Mouse (Mus musculus) splenic B cell, adult 2 months (primary cell): ENCODE results near the gene Nes.
A peak's percentile ranks its signal among the peaks of the same experiment; 100 is the strongest.

ENCODE experiments used
- DNase-seq: peaks from one replicate; pipeline ENCODE4 v3.0.0-alpha.2; 2011; ENCODE audit warnings: low read depth, low spot score
- H3K27me3 ChIP-seq: 2 replicates; pipeline ENCODE4 v1.6.1; 2012; ENCODE audit warnings: mild to moderate bottlenecking, low read length, moderate library complexity, mixed read lengths; ENCODE audit not compliant: control insufficient read depth, poor library complexity, insufficient read depth, severe bottlenecking
- H3K36me3 ChIP-seq: 2 replicates; pipeline ENCODE4 v1.6.1; 2012; ENCODE audit warnings: mild to moderate bottlenecking, low read length, moderate library complexity, mixed read lengths; ENCODE audit not compliant: control insufficient read depth, poor library complexity, insufficient read depth, severe bottlenecking

The Nes gene

GRCm38 (mm10) chr3:88000181-88000580 lies 29.3 kb downstream of the Nes start, which contains the start of gene Bcan:
Gene Bcan (minus strand): TSS chr3:88000230.
- no peak for DNase-seq
- Histone ChIP-seq H3K27me3 (no peaks in the 10 kb centered on the region; the same call in 1 of the 2 replicates), H3K36me3 (no peaks in the 10 kb centered on the region)

GRCm38 (mm10) chr3:88000816-88001595 lies 30.1 kb downstream of the Nes start:
- Histone ChIP-seq H3K27me3 (no peaks in the 10 kb centered on the region; the same call in 1 of the 2 replicates), H3K36me3 (no peaks in the 10 kb centered on the region)
- DNase-seq: no peak

GRCm38 (mm10) chr3:88002291-88002976 lies 31.6 kb downstream of the Nes start:
- H3K27me3 ChIP-seq: no peaks in the 10 kb centered on the region; the same call in 1 of the 2 replicates
- H3K36me3 ChIP-seq: no peaks in the 10 kb centered on the region
- no peak for DNase-seq

DNA sequence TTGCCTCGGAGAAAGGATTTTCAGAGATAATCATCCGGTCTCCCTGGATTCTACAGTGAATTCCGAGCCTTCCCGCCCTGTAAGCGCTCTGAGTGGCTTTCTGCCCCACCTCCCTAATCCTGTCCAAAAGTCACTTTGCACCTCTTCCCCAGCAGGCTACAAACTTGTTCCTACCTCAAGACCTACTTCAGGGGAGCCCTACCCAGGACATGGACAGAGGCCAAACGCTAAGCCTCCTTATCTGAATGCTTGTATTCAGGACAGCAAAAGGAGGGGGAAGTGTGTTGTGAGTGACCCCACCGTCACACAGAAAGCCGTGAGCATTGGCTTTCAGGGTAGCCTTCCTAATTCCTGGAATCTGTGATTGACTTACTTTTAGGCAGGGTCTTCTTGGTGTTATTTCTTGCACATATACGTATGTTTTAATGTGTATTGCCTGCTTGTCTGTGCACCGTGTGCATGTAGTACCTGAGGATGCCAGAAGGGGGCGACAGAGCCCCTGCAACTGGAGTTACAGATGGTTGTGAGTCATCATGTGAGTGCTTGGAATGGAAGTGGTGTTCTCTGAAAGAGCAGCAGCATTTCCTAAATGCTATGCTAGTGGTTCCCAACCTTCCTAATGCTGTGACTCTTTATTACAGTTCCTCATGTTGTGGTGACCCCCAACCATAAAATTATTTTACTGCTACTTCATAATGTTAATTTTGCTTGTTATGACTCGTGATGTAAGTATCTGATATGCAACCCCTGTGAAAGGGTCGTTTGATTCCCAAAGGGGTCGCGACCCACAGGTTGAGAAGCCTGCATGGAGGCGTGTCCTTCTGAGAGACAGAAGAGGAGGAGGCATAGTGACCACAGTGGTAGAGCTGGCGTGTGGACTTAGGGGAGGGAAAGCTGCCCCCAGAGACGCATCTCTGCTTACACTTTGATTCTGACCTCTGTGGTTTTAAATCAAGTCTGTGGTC lies 35.2 kb downstream of the Nes start:
- H3K27me3 ChIP-seq: no peaks in the 10 kb centered on the region; the same call in 1 of the 2 replicates
- peak; percentile 37 for DNase-seq

GRCm38 (mm10) chr3:88010634-88011265 lies 39.9 kb downstream of the Nes start:
- Histone ChIP-seq H3K27me3 (no peaks in the 10 kb centered on the region), H3K36me3 (no peaks in the 10 kb centered on the region)
- peak; percentile 66 for DNase-seq

More for the DNA sequence above, 35.2 kb downstream of the Nes start:
- no peaks in the 10 kb centered on the region for H3K36me3 ChIP-seq

GRCm38 (mm10) chr3:88022322-88023191 lies 51.7 kb downstream of the Nes start:
- no peaks in the 10 kb centered on the region; the same call in none of the 2 replicates for H3K27me3 ChIP-seq
- peak; percentile 83 for DNase-seq
- H3K36me3 ChIP-seq: no peaks in the 10 kb centered on the region

GRCm38 (mm10) chr3:88023192-88024074 lies 52.6 kb downstream of the Nes start:
- H3K36me3 ChIP-seq: no peaks in the 10 kb centered on the region
- no peak for DNase-seq
- H3K27me3 ChIP-seq: no peaks in the 10 kb centered on the region; the same call in 1 of the 2 replicates

- Histone ChIP-seq H3K36me3 (no peaks in the 10 kb centered on the region), H3K27me3 (no peaks in the 10 kb centered on the region; the same call in 1 of the 2 replicates)
- no peak for DNase-seq
These were observed 55.9 kb downstream of the Nes start for GRCm38 (mm10) chr3:88026823-88027222.

- no peaks in the 10 kb centered on the region for H3K27me3 ChIP-seq
- peak; percentile 52 for DNase-seq
- H3K36me3 ChIP-seq: no peaks in the 10 kb centered on the region
These were observed 56.7 kb downstream of the Nes start, which contains the start of gene Hapln2 for GRCm38 (mm10) chr3:88027434-88028186. Gene Hapln2 (minus strand): TSS chr3:88027583.
